Mouse (Mus musculus): Measurements from ENCODE around the gene Btnl1.

GRCm38 (mm10) chr17:34340619-34341402, 36.1 kb upstream of the Btnl1 start:
- no peak for TF ChIP-seq CTCF (IDR thresholded peaks at IDR 0.05; ENCODE audit: extremely low read depth, insufficient read depth, insufficient read length, insufficient replicate concordance)
- TF ChIP-seq POLR2A (IDR thresholded peaks at IDR 0.05; ENCODE audit: low read depth, low read length), result no peak
